Mouse (Mus musculus) hindbrain, postnatal 0 days (tissue): Measurements from ENCODE around the gene Cd40. TPM values are rescaled to one million over a fixed set of nuclear protein-coding genes. Genes with fewer than 3 reads are reported as not detected.

ENCODE experiments used
- ATAC-seq: fragments of 200-750 bp; cut with Nextera tagmentation; 2 replicates; pipeline ENCODE4 v1.8.0; 2017; ENCODE audit warnings: mild to moderate bottlenecking, moderate TSS enrichment, moderate library complexity
- DNase-seq: peaks from one replicate; pipeline ENCODE4 v3.0.0-alpha.2; 2015; ENCODE audit warnings: low spot score
- H3K27ac ChIP-seq: fragments of 300-500 bp; sonication (generic); 2 replicates; pipeline ENCODE4 v1.5.1; 2014; ENCODE audit warnings: mild to moderate bottlenecking
- H3K27me3 ChIP-seq: fragments of 300-500 bp; sonication (generic); 2 replicates; pipeline ENCODE4 v1.6.1; 2014; ENCODE audit warnings: low read length, mixed read lengths; ENCODE audit not compliant: insufficient read depth
- H3K36me3 ChIP-seq: fragments of 300-500 bp; sonication (generic); 2 replicates; pipeline ENCODE4 v1.6.1; 2014; ENCODE audit warnings: low read length, mixed read lengths; ENCODE audit not compliant: insufficient read depth
- H3K4me1 ChIP-seq: fragments of 300-500 bp; sonication (generic); 2 replicates; pipeline ENCODE4 v1.6.1; 2014; ENCODE audit warnings: antibody characterized with exemption, low read length, mixed read lengths; ENCODE audit not compliant: insufficient read depth
- H3K4me2 ChIP-seq: fragments of 300-500 bp; sonication (generic); 2 replicates; pipeline ENCODE4 v1.6.1; 2014; ENCODE audit warnings: low read depth, mild to moderate bottlenecking, low read length, moderate library complexity, mixed read lengths
- H3K4me3 ChIP-seq: fragments of 300-500 bp; sonication (generic); 2 replicates; pipeline ENCODE4 v1.5.1; 2014; ENCODE audit warnings: low read length
- H3K9ac ChIP-seq: fragments of 300-500 bp; sonication (generic); replicated peaks from 2 replicates; pipeline ENCODE4 v1.6.1; 2014; ENCODE audit warnings: mild to moderate bottlenecking, low read length, moderate library complexity, mixed read lengths
- H3K9me3 ChIP-seq: fragments of 300-500 bp; sonication (generic); 2 replicates; pipeline ENCODE4 v1.6.1; 2016; ENCODE audit warnings: low read length, mixed read lengths
- CTCF ChIP-seq: IDR thresholded peaks from 2 replicates; pipeline ENCODE4 v1.5.1; 2016; ENCODE audit warnings: antibody characterized with exemption, control low read depth, low read depth
- WGBS: fragments of 180-500 bp; shearing (Covaris S2); extraction: QIAGEN DNeasy Blood & Tissue Kit; methylation state at CpG from one replicate; pipeline ENCODE4 v1.1.7; 2014; 5-methylcytosine and 5-hydroxymethylcytosine counted together
- polyA plus RNA-seq: library from polyadenylated mRNA; unstranded; fragments of >200 nt; fragmentation: Nextera tagmentation; extraction: Ambion mirVana; gene quantifications from 2 replicates; pipeline ENCODE4 v1.2.1, GENCODE M21; 2015
- total RNA-seq: library from RNA; depleted of rRNA; stranded (reverse); fragments of >200 nt; gene quantifications from 2 replicates; pipeline ENCODE4 v1.2.3, GENCODE M21; 2014

Cd40 gene
- total and polyA plus RNA-seq, 2 experiments from 2014 or later, result 3.8 to 5.4 TPM

GRCm38 (mm10) chr2:165078605-165079004, 23.2 kb downstream of the Cd40 start:
- ATAC-seq, result no peak
- H3K27me3 ChIP-seq, result peaks cover 15% of the 10 kb centered on the region
- no peak overlapping the region for H3K9ac ChIP-seq
- 28% methylated on average over 10 of the region's 10 CpGs for WGBS
- no peak for DNase-seq
- H3K9me3 ChIP-seq, result no peaks in the 10 kb centered on the region
- no peaks in the 10 kb centered on the region for H3K36me3 ChIP-seq
- H3K4me3 ChIP-seq, result no peak overlapping the region
- TF ChIP-seq CTCF, result peak; percentile 66
- H3K27ac ChIP-seq, result no peak overlapping the region
- H3K4me2 ChIP-seq, result no peak overlapping the region
- peaks cover 15% of the 10 kb centered on the region for H3K4me1 ChIP-seq

- no peak overlapping the region for H3K4me3 ChIP-seq
- H3K4me1 ChIP-seq, result peaks cover 15% of the 10 kb centered on the region
- WGBS, result 47% methylated on average over 9 of the region's 9 CpGs
- no peak for TF ChIP-seq CTCF
- no peak overlapping the region for H3K4me2 ChIP-seq
- no peak overlapping the region for H3K27ac ChIP-seq
- no peaks in the 10 kb centered on the region for H3K9me3 ChIP-seq
- DNase-seq (no peak), ATAC-seq (no peak)
- H3K27me3 ChIP-seq, result peaks cover 15% of the 10 kb centered on the region
- H3K9ac ChIP-seq, result no peak overlapping the region
- H3K36me3 ChIP-seq, result no peaks in the 10 kb centered on the region
Measured at GRCm38 (mm10) chr2:165080657-165081056, 25.2 kb downstream of the Cd40 start.

GRCm38 (mm10) chr2:165081257-165081656, 25.8 kb downstream of the Cd40 start:
- Histone ChIP-seq H3K4me1 (peaks cover 14% of the 10 kb centered on the region; the same call in 1 of the 2 replicates), H3K4me3 (no peak overlapping the region), H3K27ac (no peak overlapping the region), H3K9me3 (no peaks in the 10 kb centered on the region), H3K9ac (no peak overlapping the region), H3K27me3 (peaks cover 15% of the 10 kb centered on the region), H3K36me3 (no peaks in the 10 kb centered on the region), H3K4me2 (no peak overlapping the region)
- WGBS, result 27% methylated on average over 7 of the region's 7 CpGs
- ATAC-seq (no peak), DNase-seq (no peak)
- no peak for TF ChIP-seq CTCF

- H3K27me3 ChIP-seq, result no peaks in the 10 kb centered on the region
- no peak for TF ChIP-seq CTCF
- no peak overlapping the region for H3K4me3 ChIP-seq
- H3K4me1 ChIP-seq, result no peaks in the 10 kb centered on the region
- no peak overlapping the region for H3K4me2 ChIP-seq
- H3K27ac ChIP-seq, result 0 out of 2 replicates have a peak overlapping the region, but pooled peaks have one; percentile 11
- no peak overlapping the region for H3K9ac ChIP-seq
- no peaks in the 10 kb centered on the region for H3K36me3 ChIP-seq
- H3K9me3 ChIP-seq, result no peaks in the 10 kb centered on the region
- 74% methylated on average over 4 of the region's 4 CpGs for WGBS
- DNase-seq (no peak), ATAC-seq (no peak)
Measured at GRCm38 (mm10) chr2:165086634-165087033, 31.2 kb downstream of the Cd40 start.

- Histone ChIP-seq H3K27ac (no peak overlapping the region), H3K9ac (no peak overlapping the region), H3K27me3 (no peaks in the 10 kb centered on the region), H3K9me3 (no peaks in the 10 kb centered on the region), H3K4me3 (no peak overlapping the region), H3K4me1 (no peaks in the 10 kb centered on the region), H3K4me2 (no peak overlapping the region), H3K36me3 (no peaks in the 10 kb centered on the region)
- ATAC-seq (no peak), DNase-seq (no peak)
- 38% methylated on average over 14 of the region's 14 CpGs for WGBS
- no peak for TF ChIP-seq CTCF
Measured at GRCm38 (mm10) chr2:165089470-165089869, 34.0 kb downstream of the Cd40 start.

- TF ChIP-seq CTCF, result no peak
- no peak within 1 kb of the TSS for H3K27ac ChIP-seq
- no peaks in the 10 kb centered on the region for H3K36me3 ChIP-seq
- H3K4me1 ChIP-seq, result no peaks in the 10 kb centered on the region
- no peak within 1 kb of the TSS for H3K4me3 ChIP-seq
- H3K4me2 ChIP-seq, result no peak within 1 kb of the TSS
- H3K27me3 ChIP-seq, result no peaks in the 10 kb centered on the region
- no peak for ATAC-seq
- 71% methylated on average over 2 of the region's 2 CpGs for WGBS
- H3K9ac ChIP-seq, result no peak within 1 kb of the TSS
- H3K9me3 ChIP-seq, result no peaks in the 10 kb centered on the region
- DNase-seq, result no peak
Measured at GRCm38 (mm10) chr2:165090650-165091049, 35.2 kb downstream of the Cd40 start, which contains the start of gene 1700025C18Rik. Gene 1700025C18Rik (minus strand): TSS chr2:165090750.

GRCm38 (mm10) chr2:165091433-165091965, 36.1 kb downstream of the Cd40 start:
- Histone ChIP-seq H3K4me2 (no peak overlapping the region), H3K27ac (no peak overlapping the region), H3K36me3 (no peaks in the 10 kb centered on the region), H3K4me1 (no peaks in the 10 kb centered on the region), H3K9me3 (no peaks in the 10 kb centered on the region), H3K4me3 (no peak overlapping the region), H3K9ac (no peak overlapping the region), H3K27me3 (no peaks in the 10 kb centered on the region)
- ATAC-seq, result no peak
- 56% methylated on average over 8 of the region's 8 CpGs for WGBS
- no peak for TF ChIP-seq CTCF
- DNase-seq, result no peak
